Mouse (Mus musculus): ENCODE measurements at regions not wholly inside any gene's neighbourhood (a gene's known extent, or its start where the extent isn't known, plus 50 kb on each side); places are given as distances from the start of the nearest gene placed in this dataset.

GRCm38 (mm10) chr12:94795913-94796615, 896.0 kb upstream of the Flrt2 start:
- DNase-seq: no peak

- DNase-seq: no peak
Observed at GRCm38 (mm10) chr12:94804692-94805091, 887.3 kb upstream of the Flrt2 start.

- no peak for DNase-seq
Observed at GRCm38 (mm10) chr12:94831400-94831799, 860.6 kb upstream of the Flrt2 start.

GRCm38 (mm10) chr12:94862720-94863119, 829.3 kb upstream of the Flrt2 start:
- DNase-seq: no peak

GRCm38 (mm10) chr12:94910816-94911215, 781.2 kb upstream of the Flrt2 start:
- DNase-seq: no peak

- no peak for DNase-seq
Observed at GRCm38 (mm10) chr12:94943067-94943466, 749.0 kb upstream of the Flrt2 start.
